Mouse (Mus musculus): ENCODE data around the gene Cbx7. TPM values are rescaled to one million over a fixed set of nuclear protein-coding genes. Genes with fewer than 3 reads are reported as not detected.
"Not testable (repeated sequence)": the region's sequence is repeated elsewhere in the genome, so short reads cannot be mapped to it uniquely, and the experiment has no call there.

Gene Cbx7
- polyA plus RNA-seq, 1 experiment = 41.3 TPM

- 78% methylated on average over 5 of the region's 5 CpGs for WGBS
Observed at GRCm38 (mm10) chr15:79916150-79916549, 54.8 kb downstream of the Cbx7 start.

GRCm38 (mm10) chr15:79914357-79914756 is 56.6 kb downstream of the Cbx7 start:
- no peaks in the 10 kb centered on the region for H3K4me1 ChIP-seq (ENCODE audit: control insufficient read depth, insufficient read depth, low read length)
- TF ChIP-seq CTCF (conservative IDR thresholded peaks at IDR 0.05; ENCODE audit: insufficient read depth, insufficient read length, low read depth, low read length) = no peak; the same call in 1 of the 2 replicates
- no peak for TF ChIP-seq POLR2A (IDR thresholded peaks at IDR 0.05; ENCODE audit: low read depth, low read length)
- H3K36me3 ChIP-seq (ENCODE audit: control insufficient read depth, insufficient read depth, low read length) = no peaks in the 10 kb centered on the region
- 74% methylated on average over 3 of the region's 3 CpGs for WGBS
- H3K4me3 ChIP-seq (ENCODE audit: insufficient read depth, low read depth, low read length) = no peak overlapping the region
- no peaks in the 10 kb centered on the region for H3K27me3 ChIP-seq (replicated peaks; ENCODE audit: control insufficient read depth, insufficient read depth, low read length)
- DNase-seq = peak; percentile 19
- no peak overlapping the region for H3K27ac ChIP-seq (ENCODE audit: insufficient read depth, low read depth, low read length)

More at GRCm38 (mm10) chr15:79916150-79916549, 54.8 kb downstream of the Cbx7 start:
- Histone ChIP-seq H3K4me3 (ENCODE audit: insufficient read depth, low read depth, low read length) (no peak overlapping the region), H3K27me3 (replicated peaks; ENCODE audit: control insufficient read depth, insufficient read depth, low read length) (no peaks in the 10 kb centered on the region), H3K36me3 (ENCODE audit: control insufficient read depth, insufficient read depth, low read length) (no peaks in the 10 kb centered on the region), H3K27ac (ENCODE audit: insufficient read depth, low read depth, low read length) (no peak overlapping the region), H3K4me1 (ENCODE audit: control insufficient read depth, insufficient read depth, low read length) (no peaks in the 10 kb centered on the region)
- no peak for TF ChIP-seq POLR2A (IDR thresholded peaks at IDR 0.05; ENCODE audit: low read depth, low read length)
- no peak for TF ChIP-seq CTCF (conservative IDR thresholded peaks at IDR 0.05; ENCODE audit: insufficient read depth, insufficient read length, low read depth, low read length)
- DNase-seq = no peak

- no peak for DNase-seq
- no peak for TF ChIP-seq POLR2A (IDR thresholded peaks at IDR 0.05; ENCODE audit: low read depth, low read length)
- Histone ChIP-seq H3K36me3 (ENCODE audit: control insufficient read depth, insufficient read depth, low read length) (no peaks in the 10 kb centered on the region), H3K27me3 (replicated peaks; ENCODE audit: control insufficient read depth, insufficient read depth, low read length) (no peaks in the 10 kb centered on the region), H3K27ac (ENCODE audit: insufficient read depth, low read depth, low read length) (no peak overlapping the region), H3K4me1 (ENCODE audit: control insufficient read depth, insufficient read depth, low read length) (no peaks in the 10 kb centered on the region), H3K4me3 (ENCODE audit: insufficient read depth, low read depth, low read length) (no peak overlapping the region)
- WGBS = 81% methylated on average over 6 of the region's 6 CpGs
Observed at GRCm38 (mm10) chr15:79913761-79914346, 57.1 kb downstream of the Cbx7 start.

GRCm38 (mm10) chr15:79911339-79911738 is 59.6 kb downstream of the Cbx7 start:
- DNase-seq = no peak
- WGBS = 85% methylated on average over 8 of the region's 8 CpGs
- Histone ChIP-seq H3K27ac (ENCODE audit: insufficient read depth, low read depth, low read length) (no peak overlapping the region), H3K36me3 (ENCODE audit: control insufficient read depth, insufficient read depth, low read length) (no peaks in the 10 kb centered on the region), H3K27me3 (replicated peaks; ENCODE audit: control insufficient read depth, insufficient read depth, low read length) (no peaks in the 10 kb centered on the region), H3K4me3 (ENCODE audit: insufficient read depth, low read depth, low read length) (no peak overlapping the region), H3K4me1 (ENCODE audit: control insufficient read depth, insufficient read depth, low read length) (no peaks in the 10 kb centered on the region)
- TF ChIP-seq POLR2A (IDR thresholded peaks at IDR 0.05; ENCODE audit: low read depth, low read length) (no peak), CTCF (conservative IDR thresholded peaks at IDR 0.05; ENCODE audit: insufficient read depth, insufficient read length, low read depth, low read length) (no peak)

GRCm38 (mm10) chr15:79910812-79911211 is 60.1 kb downstream of the Cbx7 start:
- DNase-seq; H3K27me3 ChIP-seq (replicated peaks; ENCODE audit: control insufficient read depth, insufficient read depth, low read length); H3K27ac ChIP-seq (ENCODE audit: insufficient read depth, low read depth, low read length); H3K4me1 ChIP-seq (ENCODE audit: control insufficient read depth, insufficient read depth, low read length); H3K4me3 ChIP-seq (ENCODE audit: insufficient read depth, low read depth, low read length); H3K36me3 ChIP-seq (ENCODE audit: control insufficient read depth, insufficient read depth, low read length): not testable (repeated sequence)
- 79% methylated on average over 1 of the region's 1 CpGs for WGBS

- 89% methylated on average over 3 of the region's 3 CpGs for WGBS
- H3K4me1 ChIP-seq (ENCODE audit: control insufficient read depth, insufficient read depth, low read length); H3K27me3 ChIP-seq (replicated peaks; ENCODE audit: control insufficient read depth, insufficient read depth, low read length); DNase-seq; H3K36me3 ChIP-seq (ENCODE audit: control insufficient read depth, insufficient read depth, low read length); H3K4me3 ChIP-seq (ENCODE audit: insufficient read depth, low read depth, low read length); H3K27ac ChIP-seq (ENCODE audit: insufficient read depth, low read depth, low read length): not testable (repeated sequence)
Observed at GRCm38 (mm10) chr15:79909006-79909405, 61.9 kb downstream of the Cbx7 start.

- TF ChIP-seq POLR2A (IDR thresholded peaks at IDR 0.05; ENCODE audit: low read depth, low read length) (no peak), CTCF (conservative IDR thresholded peaks at IDR 0.05; ENCODE audit: insufficient read depth, insufficient read length, low read depth, low read length) (no peak)
Observed at GRCm38 (mm10) chr15:79906855-79907254, 64.1 kb downstream of the Cbx7 start.

GRCm38 (mm10) chr15:79905211-79905610 is 65.7 kb downstream of the Cbx7 start:
- Histone ChIP-seq H3K27me3 (replicated peaks; ENCODE audit: control insufficient read depth, insufficient read depth, low read length) (no peaks in the 10 kb centered on the region), H3K4me3 (ENCODE audit: insufficient read depth, low read depth, low read length) (no peak overlapping the region), H3K4me1 (ENCODE audit: control insufficient read depth, insufficient read depth, low read length) (no peaks in the 10 kb centered on the region), H3K27ac (ENCODE audit: insufficient read depth, low read depth, low read length) (no peak overlapping the region), H3K36me3 (ENCODE audit: control insufficient read depth, insufficient read depth, low read length) (no peaks in the 10 kb centered on the region)
- TF ChIP-seq POLR2A (IDR thresholded peaks at IDR 0.05; ENCODE audit: low read depth, low read length) (no peak), CTCF (conservative IDR thresholded peaks at IDR 0.05; ENCODE audit: insufficient read depth, insufficient read length, low read depth, low read length) (no peak)
- no peak for DNase-seq
- WGBS = 65% methylated on average over 12 of the region's 12 CpGs

More at GRCm38 (mm10) chr15:79906855-79907254, 64.1 kb downstream of the Cbx7 start:
- DNase-seq = no peak
- H3K36me3 ChIP-seq (ENCODE audit: control insufficient read depth, insufficient read depth, low read length) = no peaks in the 10 kb centered on the region
- H3K27ac ChIP-seq (ENCODE audit: insufficient read depth, low read depth, low read length) = no peak overlapping the region
- no peaks in the 10 kb centered on the region for H3K4me1 ChIP-seq (ENCODE audit: control insufficient read depth, insufficient read depth, low read length)
- H3K27me3 ChIP-seq (replicated peaks; ENCODE audit: control insufficient read depth, insufficient read depth, low read length) = no peaks in the 10 kb centered on the region
- H3K4me3 ChIP-seq (ENCODE audit: insufficient read depth, low read depth, low read length) = no peak overlapping the region
- 59% methylated on average over 14 of the region's 14 CpGs for WGBS

GRCm38 (mm10) chr15:79904678-79905077 is 66.2 kb downstream of the Cbx7 start:
- not testable (repeated sequence) for H3K27ac ChIP-seq (ENCODE audit: insufficient read depth, low read depth, low read length); H3K27me3 ChIP-seq (replicated peaks; ENCODE audit: control insufficient read depth, insufficient read depth, low read length); H3K4me1 ChIP-seq (ENCODE audit: control insufficient read depth, insufficient read depth, low read length); DNase-seq; H3K36me3 ChIP-seq (ENCODE audit: control insufficient read depth, insufficient read depth, low read length); H3K4me3 ChIP-seq (ENCODE audit: insufficient read depth, low read depth, low read length)
- 90% methylated on average over 11 of the region's 11 CpGs for WGBS

Measured in kidney, adult 2 months (tissue).